Mouse (Mus musculus) brain, embryonic 14.5 days (tissue): ENCODE results near the gene Mpnd. TPM values are rescaled to one million over a fixed set of nuclear protein-coding genes. Genes with fewer than 3 reads are reported as not detected.
A peak's percentile ranks its signal among the peaks of the same experiment; 100 is the strongest.

Source experiments
- DNase-seq: peaks from one replicate; pipeline ENCODE4 v3.0.0-alpha.2; 2011; ENCODE audit warnings: low read depth
- CTCF ChIP-seq: fragments of 200-500 bp; IDR thresholded peaks from 2 replicates; pipeline ENCODE4 v1.5.1; 2012; ENCODE audit warnings: inconsistent platforms, mild to moderate bottlenecking, moderate library complexity, borderline replicate concordance; ENCODE audit not compliant: insufficient read depth, insufficient read length; ENCODE audit errors: extremely low read depth
- POLR2A ChIP-seq: fragments of 200-500 bp; IDR thresholded peaks from 2 replicates; pipeline ENCODE4 v1.6.1; 2012; ENCODE audit warnings: mild to moderate bottlenecking, inconsistent platforms, borderline replicate concordance; ENCODE audit not compliant: poor library complexity, insufficient read depth, insufficient read length, severe bottlenecking; ENCODE audit errors: extremely low read depth
- polyA plus RNA-seq: library from polyadenylated mRNA; depleted of rRNA; stranded (reverse); fragments of >200 nt; gene quantifications from 2 replicates; pipeline ENCODE4 v1.2.3, GENCODE M21; 2012

Mpnd gene
- polyA plus RNA-seq, 1 experiment: 223 TPM

DNA sequence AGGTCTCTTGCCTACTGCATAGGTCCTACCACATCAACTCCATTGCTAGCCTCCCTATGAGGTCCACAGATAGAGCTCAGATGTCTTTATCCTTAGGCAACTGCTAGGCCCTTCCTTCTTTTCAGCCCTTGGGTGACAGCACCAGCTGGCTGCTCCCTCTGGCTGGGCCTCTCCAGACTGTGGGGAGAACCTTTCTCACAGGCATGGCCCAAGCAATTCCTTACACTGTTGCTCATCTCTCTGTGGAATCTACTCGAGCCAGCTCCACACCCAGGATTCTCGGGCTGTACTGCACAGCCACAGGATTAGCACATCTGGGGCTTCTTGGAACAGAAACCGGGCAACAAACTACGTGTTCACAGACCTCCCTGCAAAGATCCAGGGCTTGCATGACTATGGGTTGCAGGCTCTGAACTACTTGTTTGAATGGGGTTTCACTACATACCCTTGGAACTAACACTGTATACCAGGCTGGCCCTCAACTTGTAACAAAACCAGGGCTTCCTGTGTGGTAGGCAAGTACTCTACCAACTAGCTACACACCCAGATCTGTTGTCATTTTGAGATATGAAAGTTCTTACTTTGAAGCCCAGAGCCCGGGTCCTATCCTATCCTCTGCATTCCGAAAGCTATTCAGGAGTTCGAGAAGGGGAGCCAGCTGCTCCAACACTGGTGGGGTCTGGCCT is 28.7 kb downstream of the Mpnd start:
- no peak for DNase-seq
- no peak for TF ChIP-seq POLR2A
- no peak for TF ChIP-seq CTCF

GRCm38 (mm10) chr17:56034726-56035100 is 29.2 kb downstream of the Mpnd start:
- TF ChIP-seq POLR2A: no peak
- TF ChIP-seq CTCF: no peak
- DNase-seq: no peak

GRCm38 (mm10) chr17:56035216-56035615 is 29.7 kb downstream of the Mpnd start:
- no peak for TF ChIP-seq CTCF
- no peak for TF ChIP-seq POLR2A
- DNase-seq: no peak

- peak; percentile 99 for DNase-seq
- TF ChIP-seq CTCF: peak; percentile 100
- TF ChIP-seq POLR2A: peak; percentile 86
These were observed 30.8 kb downstream of the Mpnd start, which contains the start of gene Sh3gl1 for GRCm38 (mm10) chr17:56036176-56036900. Sh3gl1 (minus strand) TSS chr17:56036635.

GRCm38 (mm10) chr17:56036901-56037287 is 31.4 kb downstream of the Mpnd start:
- TF ChIP-seq POLR2A: no peak
- no peak for TF ChIP-seq CTCF
- DNase-seq: no peak

DNA sequence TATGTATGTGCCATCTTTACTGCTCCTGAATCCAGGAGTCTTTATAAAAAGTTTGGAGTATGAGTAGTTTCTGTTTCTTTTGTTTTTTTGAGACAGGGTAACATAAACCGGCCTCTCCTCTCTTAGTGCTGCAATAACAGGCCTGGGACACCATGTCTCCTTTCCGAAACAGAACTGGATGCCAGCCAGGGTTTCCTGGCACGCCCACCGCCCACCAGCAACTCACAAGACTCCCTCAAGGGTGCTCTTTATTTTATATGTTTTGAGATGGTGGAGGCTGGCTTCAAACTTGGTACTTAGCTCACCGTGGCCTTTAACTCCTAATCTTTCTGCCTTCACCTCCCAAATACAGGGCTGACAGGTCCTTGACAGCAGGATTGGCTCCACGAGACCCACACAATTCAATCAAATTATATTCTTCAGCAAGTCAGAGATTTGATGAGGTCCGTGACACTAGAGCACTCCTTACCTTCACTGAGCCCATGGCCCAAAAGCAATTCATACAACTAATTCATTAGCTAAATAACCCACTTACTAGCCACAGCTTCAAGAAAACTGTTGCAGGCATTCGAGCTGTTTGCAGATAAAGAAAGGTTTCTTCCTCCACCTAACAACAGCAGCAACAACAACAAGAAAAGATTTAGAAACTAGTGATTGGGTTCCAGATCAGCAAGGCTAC is 33.2 kb downstream of the Mpnd start:
- DNase-seq: no peak
- no peak for TF ChIP-seq POLR2A
- no peak for TF ChIP-seq CTCF

DNA sequence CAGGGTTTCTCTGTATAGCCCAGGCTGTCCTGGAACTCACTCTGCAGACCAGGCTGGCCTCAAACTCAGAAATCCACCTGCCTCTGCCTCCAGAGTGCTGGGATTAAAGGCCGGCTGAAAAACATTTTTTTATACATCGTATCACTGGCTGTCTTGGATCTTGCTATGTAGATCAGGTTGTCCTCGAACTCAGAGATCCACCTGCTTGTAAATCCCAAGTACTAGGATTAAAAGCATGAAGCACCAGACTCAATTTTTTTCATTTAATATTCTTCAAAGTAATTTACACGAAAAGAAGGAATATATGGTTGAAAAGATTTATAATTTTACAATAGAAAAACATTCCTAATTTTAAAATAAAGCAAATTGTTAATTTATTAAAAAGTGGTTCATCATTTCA is 33.8 kb downstream of the Mpnd start:
- TF ChIP-seq POLR2A (no peak), CTCF (no peak)
- DNase-seq: no peak

DNA sequence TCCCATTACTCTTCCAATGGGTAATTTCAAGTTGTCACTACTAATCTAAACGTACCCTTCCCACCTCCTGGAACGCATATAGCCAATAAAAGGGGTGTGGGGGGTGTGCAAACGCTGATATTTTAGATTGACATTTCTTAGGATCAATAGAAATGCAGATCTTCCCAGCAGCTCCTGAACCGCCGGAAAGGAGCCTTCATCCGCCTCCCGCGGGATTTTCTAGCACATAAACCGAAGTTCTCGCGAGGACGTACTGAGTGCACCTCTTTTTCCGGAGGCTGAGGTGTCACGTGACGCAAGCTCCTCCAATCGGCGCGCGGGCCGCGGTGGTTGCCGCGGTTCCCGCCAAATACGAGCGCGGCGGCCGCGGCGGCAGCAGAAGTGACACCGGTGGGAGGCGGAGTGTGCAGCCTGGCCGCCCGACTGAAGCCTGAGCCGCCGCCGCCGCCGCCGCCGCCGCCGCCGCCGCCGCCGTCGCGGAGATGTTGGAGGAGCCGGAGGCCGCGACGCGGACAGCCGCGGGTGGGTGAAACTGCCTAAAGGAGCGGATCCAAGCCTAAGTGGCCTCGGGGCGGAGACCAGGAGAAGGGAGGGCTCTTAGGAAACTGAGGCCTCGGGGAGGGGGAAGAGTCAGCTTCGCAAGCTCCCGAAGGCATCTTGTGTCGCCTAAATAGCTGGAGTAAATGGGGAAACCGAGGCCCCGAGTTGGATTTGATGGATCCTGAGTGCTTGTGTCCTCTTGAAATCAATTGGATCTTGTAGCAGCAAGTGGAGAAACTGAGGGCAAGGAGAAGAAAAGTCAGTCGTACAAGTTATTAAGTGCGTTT is 34.7 kb downstream of the Mpnd start, which contains the start of gene Chaf1a:
Gene Chaf1a, plus strand, starts transcription at position 410 of the 827 bp plus-strand sequence.
- peak; percentile 99 for DNase-seq

DNA sequence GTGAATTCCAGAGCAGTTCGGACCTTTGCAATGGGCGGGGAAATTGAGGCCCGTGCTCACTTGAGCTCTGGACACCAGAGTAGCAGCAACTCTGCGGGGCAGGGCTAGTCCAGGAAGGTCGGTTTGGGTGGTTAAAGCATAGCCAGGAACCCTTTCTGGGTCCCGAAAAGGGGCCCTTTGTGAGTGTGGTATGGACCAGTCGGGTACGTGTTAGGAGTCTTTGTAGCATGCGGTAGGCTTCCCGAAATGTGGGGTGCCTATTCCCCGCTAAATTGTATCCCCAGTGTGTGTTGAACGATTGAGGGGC is 35.3 kb downstream of the Mpnd start:
- no peak for DNase-seq
- TF ChIP-seq CTCF: no peak
- no peak for TF ChIP-seq POLR2A

More for the DNA sequence above, 34.7 kb downstream of the Mpnd start, which contains the start of gene Chaf1a:
- no peak for TF ChIP-seq CTCF
- peak; percentile 41; the same call in 1 of the 2 replicates for TF ChIP-seq POLR2A

GRCm38 (mm10) chr17:56051369-56051768 is 45.9 kb downstream of the Mpnd start:
- DNase-seq: no peak
- TF ChIP-seq POLR2A (no peak), CTCF (no peak)

GRCm38 (mm10) chr17:56054938-56055337 is 49.4 kb downstream of the Mpnd start:
- TF ChIP-seq POLR2A: no peak
- TF ChIP-seq CTCF: no peak
- DNase-seq: no peak
